Mouse (Mus musculus) left cerebral cortex, postnatal 10 days (tissue): Measurements from ENCODE around the gene Fam20c. TPM values are rescaled to one million over a fixed set of nuclear protein-coding genes. Genes with fewer than 3 reads are reported as not detected.

Source experiments
- DNase-seq, 2 experiments: peaks; one replicate each; pipeline ENCODE4 v3.0.0; 2021 to 2022; ENCODE audit warnings: low spot score in 2 of 2, mixed read lengths in 1 of 2; ENCODE audit errors: extremely low spot score in 1 of 2
- intact Hi-C: fragments of 180-260 bp; cut with DNase I; formaldehyde crosslinking; loops from one replicate; pipeline ENCODE4 v1.15.1; 2025
- total RNA-seq, 2 experiments: library from RNA; stranded (reverse); gene quantifications; 2 replicates each; pipeline ENCODE4 v1.2.3; 2021

The Fam20c gene
- total RNA-seq, 2 experiments from 2014 or later: 49.0 to 49.2 TPM

DNA sequence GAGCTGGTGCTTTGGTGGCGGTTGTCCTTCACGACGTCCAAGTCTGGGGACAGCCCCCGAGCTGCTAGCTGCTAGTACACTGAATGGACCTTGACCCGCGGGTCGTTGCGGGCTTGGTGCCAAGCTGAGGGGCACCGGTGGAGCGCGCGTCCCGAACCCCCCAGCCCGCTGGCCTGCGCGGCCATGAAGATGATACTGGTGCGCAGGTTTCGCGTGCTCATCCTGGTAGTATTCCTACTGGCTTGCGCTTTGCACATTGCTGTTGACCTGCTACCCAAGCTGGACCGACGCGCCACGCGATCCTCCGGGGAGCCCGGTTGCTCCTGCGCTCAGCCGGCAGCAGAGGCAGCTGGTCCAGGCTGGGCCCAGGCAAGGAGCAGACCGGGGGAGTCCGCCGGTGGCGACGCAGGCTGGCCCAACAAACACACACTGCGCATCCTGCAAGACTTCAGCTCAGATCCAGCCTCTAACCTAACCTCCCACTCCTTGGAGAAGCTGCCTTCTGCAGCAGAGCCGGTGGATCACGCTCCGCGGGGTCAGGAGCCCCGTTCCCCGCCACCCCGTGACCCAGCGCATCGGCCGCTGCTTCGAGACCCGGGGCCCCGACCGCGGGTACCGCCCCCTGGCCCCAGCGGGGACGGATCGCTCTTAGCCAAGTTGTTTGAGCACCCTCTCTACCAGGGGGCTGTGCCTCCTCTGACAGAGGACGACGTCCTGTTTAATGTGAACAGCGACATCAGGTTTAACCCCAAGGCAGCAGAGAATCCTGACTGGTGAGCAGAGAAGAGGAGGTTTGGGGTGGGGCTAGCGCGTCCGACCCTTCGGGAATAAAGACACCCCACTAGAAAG lies 1.4 kb downstream of the Fam20c start:
- peak in 1 of 2 experiments; percentile 72 for DNase-seq
- intact Hi-C loops: no loop called here

DNA sequence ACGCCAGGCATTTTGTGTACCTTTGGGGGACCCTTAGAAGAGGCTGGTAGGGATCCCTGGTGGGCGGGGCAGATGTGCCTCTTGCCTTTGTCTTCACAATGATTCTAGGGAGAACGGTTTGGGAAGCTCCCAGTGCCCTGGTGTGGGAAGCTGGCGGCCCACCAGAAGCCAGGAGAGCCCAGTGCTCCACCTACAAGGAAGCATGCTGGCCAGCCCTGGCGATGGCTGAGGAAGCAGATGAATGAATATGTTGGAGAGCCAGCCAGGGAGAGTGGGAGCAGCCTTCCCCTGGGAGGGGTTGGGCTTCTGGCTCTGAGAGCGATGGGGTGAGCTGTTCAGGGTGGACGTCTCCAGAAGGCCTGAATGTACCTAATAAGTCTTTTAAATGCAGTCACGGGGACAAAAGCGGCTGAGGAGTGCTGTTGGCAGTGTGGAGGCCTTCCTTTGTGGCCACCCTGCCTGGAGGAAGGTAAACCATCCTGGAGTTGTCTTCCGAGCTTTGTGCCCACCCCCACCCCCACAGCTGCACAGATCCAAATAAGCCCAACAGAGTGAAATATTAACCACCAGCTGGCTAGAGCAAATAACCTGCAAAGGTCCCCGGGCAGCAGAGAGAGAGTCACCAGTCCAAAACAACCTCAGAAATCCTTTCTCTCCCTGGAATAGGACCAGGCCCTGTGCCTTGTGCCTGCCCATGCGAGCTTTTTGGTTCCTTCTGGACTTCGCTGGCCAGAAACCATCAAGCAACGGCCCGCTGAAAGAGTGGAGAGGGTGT lies 2.2 kb downstream of the Fam20c start:
- DNase-seq: peak; percentile 48 to 64
- intact Hi-C loops: no loop called here

DNA sequence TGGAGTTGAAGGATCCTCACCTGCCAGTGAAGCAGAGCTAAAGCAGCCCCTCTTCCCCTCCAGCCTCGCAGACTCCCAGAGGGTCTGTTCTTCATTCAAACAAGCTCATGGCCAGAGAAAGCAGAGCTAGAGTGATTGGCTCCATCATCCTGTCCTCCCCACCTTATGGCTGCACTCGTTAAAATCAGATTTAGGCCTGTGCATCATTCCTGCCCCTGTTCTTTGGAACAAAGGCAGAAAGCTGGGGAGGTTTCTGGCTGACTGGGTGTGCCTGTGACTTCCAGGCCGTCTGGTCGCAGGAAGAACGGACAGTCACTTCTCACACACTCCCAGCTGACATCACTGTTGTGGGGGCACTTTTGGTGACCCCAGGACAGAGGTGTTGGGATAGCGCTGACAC lies 2.8 kb downstream of the Fam20c start:
- DNase-seq: no peak
- intact Hi-C loops: no loop called here

DNA sequence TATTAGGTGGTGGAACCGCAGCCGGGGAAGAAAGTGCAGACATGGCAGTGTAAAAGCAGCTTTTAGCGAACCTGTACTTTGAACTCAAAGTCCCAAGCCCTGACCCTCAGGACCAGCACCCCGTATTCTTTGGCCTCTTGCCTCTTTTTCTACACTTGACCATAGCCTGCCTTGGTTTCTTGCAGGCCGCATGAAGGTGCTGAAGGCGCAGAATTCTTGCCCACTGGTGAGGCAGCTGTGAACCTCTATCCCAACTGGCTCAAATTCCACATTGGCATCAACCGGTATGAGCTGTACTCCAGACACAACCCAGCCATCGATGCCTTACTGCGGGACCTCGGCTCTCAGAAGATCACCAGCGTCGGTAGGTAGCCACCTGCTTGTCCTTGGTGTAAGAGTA lies 3.3 kb downstream of the Fam20c start:
- intact Hi-C loops: no loop called here
- no peak for DNase-seq

DNA sequence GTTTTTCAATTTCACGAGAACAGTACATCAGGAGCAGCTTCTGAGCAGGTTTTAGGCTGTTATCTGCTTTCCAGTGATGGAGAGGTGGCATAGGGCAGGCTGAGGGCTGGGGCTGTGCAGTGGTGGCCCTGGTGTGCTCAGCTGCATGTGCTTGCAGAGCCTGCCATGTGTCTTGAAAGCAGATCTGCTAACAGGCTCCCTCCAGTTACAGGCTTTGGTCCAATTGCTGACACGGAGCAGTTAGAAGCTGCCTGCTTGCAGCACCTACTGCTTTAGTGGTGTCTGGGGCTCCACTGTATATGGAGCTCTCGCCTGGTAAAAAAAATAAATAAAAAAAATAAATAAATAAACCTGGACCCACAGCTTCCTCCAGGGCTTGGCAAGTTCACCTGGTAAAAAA lies 4.2 kb downstream of the Fam20c start:
- DNase-seq: no peak
- intact Hi-C loops: no loop called here

DNA sequence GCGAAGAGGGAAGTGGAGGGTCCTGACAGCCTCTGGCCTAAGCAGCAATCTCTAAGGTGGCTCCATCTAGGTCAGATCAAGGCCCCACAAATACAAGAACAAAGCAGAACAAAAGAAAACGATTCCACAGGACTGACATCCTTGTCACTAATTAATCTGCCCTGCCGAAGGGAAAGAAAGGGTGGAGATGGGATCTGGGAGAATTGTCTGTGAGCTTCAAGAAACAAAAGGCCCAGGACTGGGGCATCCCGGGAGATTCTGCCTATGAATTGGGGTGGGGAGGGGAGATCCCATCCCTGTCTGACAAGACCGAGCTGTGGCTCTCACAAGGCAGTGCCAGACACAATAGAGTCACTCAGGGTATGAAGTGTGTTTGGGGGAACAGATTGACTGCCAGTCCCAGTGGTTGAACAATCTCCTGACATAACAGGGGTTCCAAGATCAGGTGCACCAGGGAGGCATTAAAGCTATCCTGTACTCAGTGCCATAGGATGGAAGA lies 7.6 kb downstream of the Fam20c start:
- intact Hi-C loops: no loop called here
- DNase-seq: no peak

DNA sequence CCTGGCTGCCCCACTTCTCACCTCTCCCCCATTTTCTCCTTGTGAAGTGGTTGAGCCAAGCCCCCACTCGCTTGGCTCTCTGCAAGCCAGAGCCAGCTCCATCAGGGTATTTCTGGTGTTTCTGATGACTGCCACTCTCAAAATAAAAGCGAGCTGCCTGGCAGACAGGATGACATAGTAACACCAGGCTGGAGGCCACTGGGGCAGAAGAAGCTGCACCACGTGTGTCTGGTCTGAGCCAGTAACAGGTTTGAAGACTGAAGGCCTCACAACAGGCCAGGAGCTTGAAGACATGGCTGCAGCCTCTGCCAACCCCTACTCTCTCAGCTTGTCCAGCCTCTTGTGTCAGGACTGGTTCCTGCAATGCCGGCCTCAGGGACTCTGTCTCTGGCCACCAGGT lies 8.0 kb downstream of the Fam20c start:
- no peak for DNase-seq
- intact Hi-C loops: no loop called here

DNA sequence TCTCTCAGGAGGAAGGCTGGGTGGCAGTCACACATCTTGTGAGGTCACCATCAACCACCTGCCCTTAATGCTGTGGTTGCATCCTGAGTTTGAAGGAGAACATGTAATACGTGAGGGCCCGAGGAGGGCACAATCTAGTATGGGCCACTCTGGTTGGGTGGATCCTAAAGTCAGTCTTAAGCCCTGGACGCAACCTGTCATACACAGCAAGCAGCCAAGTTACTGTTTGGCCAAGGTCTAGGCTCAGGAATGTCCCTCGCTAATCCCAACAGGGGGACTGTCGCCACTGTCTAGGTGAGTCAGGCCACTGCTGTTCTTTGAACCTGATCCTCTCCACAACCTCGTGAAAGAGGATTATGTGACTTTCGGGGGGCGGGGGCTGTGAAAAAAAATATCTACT lies 10.3 kb downstream of the Fam20c start:
- no peak for DNase-seq
- intact Hi-C loops: no loop called here

DNA sequence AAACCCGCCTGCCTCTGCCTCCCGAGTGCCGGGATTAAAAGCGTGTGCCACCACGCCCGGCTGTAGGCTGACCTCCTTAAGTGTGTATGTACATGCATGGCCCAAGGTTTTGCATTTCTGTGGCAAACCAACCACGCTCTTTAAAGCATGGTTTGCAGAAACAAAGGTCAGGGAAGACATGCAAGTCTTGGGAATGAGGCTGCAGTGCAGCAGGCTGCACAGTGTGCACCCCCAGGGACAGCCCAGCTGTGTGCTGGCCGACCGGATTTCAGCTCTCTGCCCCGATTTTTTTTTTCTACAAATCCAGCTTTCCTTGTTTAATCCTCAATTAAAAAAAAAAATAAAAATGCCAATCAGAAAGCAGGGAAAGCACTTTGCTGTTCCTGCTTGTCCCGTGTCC lies 13.3 kb downstream of the Fam20c start:
- DNase-seq: no peak
- intact Hi-C loops: no loop called here

DNA sequence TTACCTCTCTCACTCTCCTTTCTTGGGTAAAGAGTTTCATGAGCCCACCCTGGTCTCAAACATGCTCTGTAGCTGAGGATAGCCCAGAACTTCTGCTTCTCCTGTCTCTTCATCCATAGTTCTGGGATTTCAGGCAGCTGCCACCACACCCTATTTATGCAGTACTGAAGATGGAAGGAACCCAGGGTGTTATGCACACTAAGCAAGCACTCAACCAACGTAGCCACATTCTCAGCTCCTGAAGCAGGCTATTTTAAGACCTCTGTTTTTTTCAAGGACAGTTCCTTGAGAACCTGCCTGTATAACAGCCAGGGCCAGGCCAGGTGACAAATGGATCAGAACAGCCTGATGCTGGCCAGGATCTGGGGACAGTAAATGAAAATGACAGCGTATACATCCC lies 14.4 kb downstream of the Fam20c start:
- intact Hi-C loops: no loop called here
- DNase-seq: no peak

DNA sequence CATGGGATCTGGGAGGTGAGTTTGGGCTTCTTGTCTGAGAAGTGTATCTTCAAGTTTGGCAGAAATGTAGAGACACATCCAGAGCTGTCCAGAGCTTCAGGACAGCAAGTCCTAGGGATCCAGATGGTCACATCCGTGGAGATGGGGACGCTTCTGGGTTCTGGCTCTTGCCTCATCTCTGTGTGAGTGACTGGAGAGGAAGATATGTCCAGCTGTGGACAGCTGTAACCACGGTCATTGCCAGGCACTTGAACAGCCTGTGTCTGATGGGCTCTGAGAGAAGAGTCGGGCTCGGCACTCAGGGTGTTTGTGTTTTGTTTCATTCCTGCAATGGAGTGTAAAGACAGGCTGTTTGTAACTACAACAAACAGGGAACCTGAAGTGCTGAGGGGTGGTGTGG lies 14.8 kb downstream of the Fam20c start:
- intact Hi-C loops: no loop called here

DNA sequence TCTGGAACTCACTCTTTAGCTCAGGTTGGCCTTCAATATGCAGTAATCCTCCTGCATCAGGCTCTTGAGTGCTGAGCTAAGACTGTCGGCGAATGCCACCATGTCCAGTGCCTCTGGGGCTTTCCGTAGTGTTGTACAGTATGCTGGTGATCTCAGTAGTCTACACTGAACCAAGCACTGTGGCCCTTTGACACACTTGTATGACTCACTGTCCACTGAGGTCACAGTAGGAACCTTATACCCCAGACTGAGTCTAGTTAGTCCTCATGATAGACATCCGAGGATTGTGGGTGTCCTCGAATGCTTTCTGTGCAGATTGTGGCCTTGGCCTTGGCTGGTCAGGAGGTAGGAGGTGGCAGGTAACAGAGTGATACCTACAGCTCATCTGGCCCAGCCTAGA lies 20.8 kb downstream of the Fam20c start:
- intact Hi-C loops: no loop called here
- DNase-seq: no peak

More for the DNA sequence above, 14.8 kb downstream of the Fam20c start:
- DNase-seq: no peak

DNA sequence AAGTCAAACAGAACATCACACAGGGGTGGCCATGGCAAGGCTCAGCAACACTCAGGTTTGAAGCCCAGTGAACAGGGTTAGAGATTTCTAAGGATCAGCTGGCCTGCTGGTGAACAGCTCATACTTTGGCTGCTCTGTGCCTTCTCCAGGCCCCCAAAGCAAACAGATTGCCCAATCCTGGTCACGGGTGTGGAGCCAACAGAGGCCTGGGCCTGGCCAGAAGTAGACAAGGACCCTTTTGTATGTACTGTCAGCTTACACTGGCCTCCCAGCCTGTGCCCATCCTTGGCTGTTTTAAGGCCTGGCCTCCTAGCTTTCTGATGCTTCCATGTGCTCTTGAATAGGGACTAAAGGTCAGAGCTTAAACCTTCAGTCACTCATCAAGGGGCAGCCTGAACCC lies 22.0 kb downstream of the Fam20c start:
- intact Hi-C loops: no loop called here
- DNase-seq: no peak

DNA sequence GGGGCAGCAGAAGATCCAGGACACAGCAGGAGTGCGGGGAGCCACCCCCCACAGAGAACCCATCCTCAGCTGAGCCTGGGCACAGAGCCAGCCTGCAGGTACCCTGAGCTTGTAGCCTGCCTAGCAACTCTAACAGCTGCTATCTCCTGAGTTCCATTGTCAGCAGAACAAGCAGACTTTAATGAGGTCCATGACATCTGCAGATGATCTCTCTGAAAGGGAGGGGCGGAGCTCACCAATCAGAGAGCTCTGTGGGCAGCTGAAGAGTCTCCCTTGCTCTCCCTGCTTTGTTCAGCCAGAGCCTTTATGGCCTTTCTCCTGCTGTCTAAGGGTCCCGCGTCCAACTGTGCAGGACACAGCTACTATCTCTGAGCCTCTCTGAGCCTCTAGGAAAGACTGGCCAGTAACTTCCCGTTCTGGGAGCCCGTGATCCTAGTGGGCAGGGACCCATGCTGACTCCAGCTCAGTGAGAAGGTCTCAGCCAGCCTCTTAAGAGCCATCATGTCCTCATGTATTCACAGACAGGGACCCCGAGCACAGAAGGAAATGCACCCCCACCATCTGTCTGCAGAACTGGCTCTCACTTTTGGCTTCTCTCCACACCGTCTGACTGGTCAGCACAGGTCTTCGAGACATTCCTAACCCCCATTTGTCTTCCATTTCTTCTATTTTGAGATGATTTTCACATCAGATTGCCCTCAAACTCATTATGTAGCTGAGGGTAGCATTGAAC lies 24.6 kb downstream of the Fam20c start:
- peak; percentile 27 to 70 for DNase-seq
- intact Hi-C loops: no loop called here

DNA sequence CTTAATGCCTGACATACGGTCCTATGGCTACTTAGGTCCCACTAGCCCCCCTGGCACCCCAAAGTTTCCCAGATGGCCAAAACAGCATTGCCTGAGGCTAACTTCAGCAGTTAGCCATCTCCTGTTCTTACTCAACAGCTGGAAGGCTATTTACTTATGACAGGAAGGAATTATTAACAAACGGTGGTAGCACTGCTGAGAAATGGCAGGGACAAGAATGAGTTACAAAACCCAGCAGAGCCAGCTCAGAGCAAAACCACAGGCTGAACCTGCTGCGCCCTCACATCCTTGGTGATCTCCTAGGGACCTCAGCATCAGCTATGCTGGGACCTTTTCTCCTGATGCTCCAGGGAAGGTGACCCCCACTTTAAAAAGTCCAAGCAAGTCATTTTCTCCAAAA lies 25.3 kb downstream of the Fam20c start:
- DNase-seq: no peak
- intact Hi-C loops: no loop called here

DNA sequence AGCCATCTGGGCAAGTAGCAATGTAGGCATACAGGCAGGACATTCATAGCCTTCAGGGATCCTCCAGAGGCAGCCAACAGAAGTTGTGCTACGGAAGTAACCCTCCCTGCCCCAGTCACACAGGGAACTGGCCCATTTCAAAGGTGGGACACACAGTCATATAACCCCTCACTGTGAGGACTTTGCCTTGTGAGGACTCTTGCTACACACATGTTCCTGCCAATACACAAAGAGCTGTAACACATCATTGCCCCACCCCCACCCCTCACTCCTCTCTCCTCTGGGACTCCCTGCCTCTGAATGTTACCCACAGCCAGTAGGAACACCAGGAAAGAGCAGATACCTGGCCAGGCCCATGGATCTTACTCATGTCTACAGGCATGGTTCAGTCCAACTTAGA lies 28.4 kb downstream of the Fam20c start:
- intact Hi-C loops: no loop called here
- no peak for DNase-seq

DNA sequence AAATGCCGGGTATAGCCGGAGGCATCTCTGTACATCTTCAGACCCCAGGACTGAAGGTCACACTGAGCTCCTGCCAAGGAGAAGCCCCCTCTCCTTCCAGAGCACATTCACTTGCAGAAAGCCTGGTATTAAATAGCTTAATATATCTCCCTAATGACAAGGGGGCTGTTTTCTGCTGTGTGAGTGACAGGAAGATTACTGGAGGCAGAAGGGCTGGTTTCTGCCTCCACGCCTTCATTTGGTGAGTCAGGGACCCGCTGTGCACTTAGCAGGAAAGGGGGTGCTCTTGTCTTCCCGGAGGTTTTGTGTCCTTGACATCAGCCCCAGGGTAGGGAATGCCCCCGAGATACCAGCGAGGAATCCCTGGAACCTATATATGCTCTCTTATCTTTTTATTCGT lies 28.9 kb downstream of the Fam20c start:
- no peak for DNase-seq

DNA sequence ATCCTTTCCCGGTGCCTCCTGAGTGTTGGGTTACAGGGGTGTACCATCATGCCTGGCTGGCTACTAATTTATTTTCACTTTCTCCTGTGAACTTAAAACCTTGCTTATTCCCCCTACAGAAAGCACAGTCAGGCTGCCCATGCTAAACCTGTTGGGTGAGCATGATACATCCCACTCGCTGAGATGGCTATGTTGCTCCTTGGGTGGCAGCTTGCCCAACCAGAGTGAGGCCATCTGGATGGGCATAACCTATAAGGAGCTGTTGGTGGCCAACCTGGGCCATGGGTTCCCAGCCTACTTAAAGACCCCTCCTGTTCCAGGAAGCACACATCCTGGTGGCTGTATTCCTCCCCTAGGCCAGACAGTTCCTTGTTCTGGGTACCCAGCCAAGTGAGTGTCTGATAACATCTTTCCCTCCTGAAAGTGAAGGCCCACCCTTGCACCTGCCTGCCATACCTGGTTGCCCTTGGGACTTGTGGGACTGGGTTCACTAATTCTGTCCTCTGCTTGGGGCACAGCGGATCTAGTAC lies 31.7 kb downstream of the Fam20c start:
- intact Hi-C loops: no loop called here

More for the DNA sequence above, 28.9 kb downstream of the Fam20c start:
- intact Hi-C loops: no loop called here

DNA sequence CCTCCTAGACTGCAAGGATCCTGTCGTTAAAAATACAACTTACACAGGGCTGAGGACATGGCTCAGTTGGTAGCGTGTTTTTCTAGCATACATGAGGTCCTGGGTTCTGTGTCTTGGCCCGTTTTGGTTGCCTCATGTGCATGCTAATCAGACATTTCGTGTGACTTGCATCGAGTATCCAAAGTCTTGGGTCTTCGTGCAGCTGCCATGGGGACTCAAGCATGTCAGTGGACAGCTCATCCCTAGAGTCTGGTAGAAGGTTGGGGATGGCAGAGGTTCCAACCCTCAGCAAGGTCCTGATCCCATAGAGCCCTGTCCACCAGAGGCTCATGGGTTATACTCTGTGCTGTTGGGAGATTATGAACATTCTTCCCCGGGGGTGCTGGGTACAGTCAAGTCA lies 33.3 kb downstream of the Fam20c start:
- intact Hi-C loops: no loop called here

More for the DNA sequence above, 31.7 kb downstream of the Fam20c start:
- DNase-seq: no peak

More for the DNA sequence above, 33.3 kb downstream of the Fam20c start:
- no peak for DNase-seq
